Mouse (Mus musculus) stomach, embryonic 16.5 days (tissue): Measurements from ENCODE around the gene Mcat. TPM values are rescaled to one million over a fixed set of nuclear protein-coding genes. Genes with fewer than 3 reads are reported as not detected.

Experiments
- ATAC-seq: fragments of 200-750 bp; cut with Nextera tagmentation; 2 replicates; pipeline ENCODE4 v1.8.0; 2017; ENCODE audit warnings: moderate number of reproducible peaks, moderate TSS enrichment; ENCODE audit not compliant: insufficient read depth, low FRiP score
- H3K27ac ChIP-seq: fragments of 300-500 bp; sonication (generic); 2 replicates; pipeline ENCODE4 v1.5.1; 2014; ENCODE audit warnings: low read length
- H3K27me3 ChIP-seq: fragments of 300-500 bp; sonication (generic); 2 replicates; pipeline ENCODE4 v1.6.1; 2014; ENCODE audit warnings: low read length, control low read depth, mixed read lengths; ENCODE audit not compliant: control insufficient read depth, insufficient read depth
- H3K36me3 ChIP-seq: fragments of 300-500 bp; sonication (generic); 2 replicates; pipeline ENCODE4 v1.6.1; 2014; ENCODE audit warnings: low read length; ENCODE audit not compliant: control insufficient read depth, insufficient read depth
- H3K4me1 ChIP-seq: fragments of 300-500 bp; sonication (generic); 2 replicates; pipeline ENCODE4 v1.6.1; 2014; ENCODE audit warnings: low read length, control low read depth, mixed read lengths; ENCODE audit not compliant: control insufficient read depth, insufficient read depth
- H3K4me2 ChIP-seq: fragments of 300-500 bp; sonication (generic); 2 replicates; pipeline ENCODE4 v1.6.1; 2014; ENCODE audit warnings: low read depth, low read length, mixed read lengths
- H3K4me3 ChIP-seq: fragments of 300-500 bp; sonication (generic); replicated peaks from 2 replicates; pipeline ENCODE4 v1.5.1; 2014; ENCODE audit warnings: mild to moderate bottlenecking, low read length
- H3K9ac ChIP-seq: fragments of 300-500 bp; sonication (generic); 2 replicates; pipeline ENCODE4 v1.6.1; 2014; ENCODE audit warnings: low read length
- H3K9me3 ChIP-seq: fragments of 300-500 bp; sonication (generic); replicated peaks from 2 replicates; pipeline ENCODE4 v1.6.1; 2016; ENCODE audit warnings: low read length, control low read depth; ENCODE audit not compliant: control insufficient read depth
- WGBS: fragments of 180-500 bp; shearing (Covaris S2); extraction: QIAGEN DNeasy Blood & Tissue Kit; methylation state at CpG from one replicate; pipeline ENCODE4 v1.1.7; 2014; 5-methylcytosine and 5-hydroxymethylcytosine counted together
- polyA plus RNA-seq: library from polyadenylated mRNA; unstranded; fragments of >200 nt; fragmentation: Nextera tagmentation; extraction: Ambion mirVana; gene quantifications from 2 replicates; pipeline ENCODE4 v1.2.1, GENCODE M21; 2015

Mcat gene
- polyA plus RNA-seq, result 24.3 and 24.4 TPM in 2 replicates

GRCm38 (mm10) chr15:83563327-83563856, at the start of gene Mcat, which contains the start of gene Tspo:
Mcat (minus strand) TSS chr15:83563787.
Tspo (plus strand) TSS chr15:83563592.
- H3K9me3 ChIP-seq, result no peaks in the 10 kb centered on the region
- no peaks in the 10 kb centered on the region for H3K27me3 ChIP-seq
- peak within 1 kb of the TSS; percentile 77 for H3K27ac ChIP-seq
- under 1% methylated on average over 28 of the region's 28 CpGs for WGBS
- peaks cover 15% of the 10 kb centered on the region for H3K4me1 ChIP-seq
- H3K4me3 ChIP-seq, result peak within 1 kb of the TSS; percentile 52
- H3K36me3 ChIP-seq, result no peaks in the 10 kb centered on the region
- peak within 1 kb of the TSS; percentile 71 for H3K9ac ChIP-seq
- ATAC-seq, result peak; percentile 77
- H3K4me2 ChIP-seq, result peak within 1 kb of the TSS; percentile 95

GRCm38 (mm10) chr15:83607115-83607802, 43.7 kb upstream of the Mcat start:
- no peak overlapping the region for H3K9ac ChIP-seq
- WGBS, result 46% methylated on average over 15 of the region's 15 CpGs
- H3K36me3 ChIP-seq, result no peaks in the 10 kb centered on the region
- no peak overlapping the region for H3K27ac ChIP-seq
- H3K4me2 ChIP-seq, result no peak overlapping the region
- no peaks in the 10 kb centered on the region for H3K9me3 ChIP-seq
- 0 out of 2 replicates have a peak, but pooled peaks have one; percentile 42 for ATAC-seq
- no peak overlapping the region for H3K4me3 ChIP-seq
- no peaks in the 10 kb centered on the region for H3K4me1 ChIP-seq
- H3K27me3 ChIP-seq, result no peaks in the 10 kb centered on the region

- Histone ChIP-seq H3K9me3 (no peaks in the 10 kb centered on the region), H3K36me3 (no peaks in the 10 kb centered on the region), H3K4me1 (no peaks in the 10 kb centered on the region), H3K4me3 (no peak overlapping the region), H3K4me2 (no peak overlapping the region), H3K9ac (no peak overlapping the region), H3K27me3 (no peaks in the 10 kb centered on the region), H3K27ac (no peak overlapping the region)
- no peak for ATAC-seq
- WGBS, result 84% methylated on average over 8 of the region's 8 CpGs
These were observed 43.1 kb upstream of the Mcat start for GRCm38 (mm10) chr15:83606700-83607099.

- Histone ChIP-seq H3K4me3 (no peak overlapping the region), H3K27ac (no peak overlapping the region), H3K9ac (no peak overlapping the region), H3K9me3 (no peaks in the 10 kb centered on the region), H3K27me3 (no peaks in the 10 kb centered on the region), H3K4me1 (no peaks in the 10 kb centered on the region), H3K36me3 (no peaks in the 10 kb centered on the region), H3K4me2 (no peak overlapping the region)
- ATAC-seq, result no peak
- WGBS, result 79% methylated on average over 11 of the region's 11 CpGs
These were observed 42.6 kb upstream of the Mcat start for GRCm38 (mm10) chr15:83606216-83606615.

GRCm38 (mm10) chr15:83603426-83603825, 39.8 kb upstream of the Mcat start:
- H3K27me3 ChIP-seq, result no peaks in the 10 kb centered on the region
- WGBS, result 95% methylated on average over 7 of the region's 7 CpGs
- ATAC-seq, result no peak
- H3K36me3 ChIP-seq, result no peaks in the 10 kb centered on the region
- no peak overlapping the region for H3K4me2 ChIP-seq
- no peak overlapping the region for H3K27ac ChIP-seq
- H3K4me3 ChIP-seq, result no peak overlapping the region
- H3K4me1 ChIP-seq, result no peaks in the 10 kb centered on the region
- H3K9me3 ChIP-seq, result no peaks in the 10 kb centered on the region
- H3K9ac ChIP-seq, result no peak overlapping the region

GRCm38 (mm10) chr15:83603046-83603396, 39.4 kb upstream of the Mcat start:
- WGBS, result 85% methylated on average over 1 of the region's 1 CpGs
- H3K36me3 ChIP-seq, result no peaks in the 10 kb centered on the region
- no peaks in the 10 kb centered on the region for H3K27me3 ChIP-seq
- H3K9ac ChIP-seq, result no peak overlapping the region
- H3K4me3 ChIP-seq, result no peak overlapping the region
- ATAC-seq, result no peak
- no peaks in the 10 kb centered on the region for H3K9me3 ChIP-seq
- no peaks in the 10 kb centered on the region for H3K4me1 ChIP-seq
- H3K27ac ChIP-seq, result no peak overlapping the region
- no peak overlapping the region for H3K4me2 ChIP-seq

- WGBS, result 62% methylated on average over 13 of the region's 13 CpGs
- Histone ChIP-seq H3K36me3 (no peaks in the 10 kb centered on the region), H3K4me2 (no peak overlapping the region), H3K27me3 (no peaks in the 10 kb centered on the region), H3K27ac (no peak overlapping the region), H3K9ac (no peak overlapping the region), H3K9me3 (no peaks in the 10 kb centered on the region), H3K4me1 (no peaks in the 10 kb centered on the region), H3K4me3 (no peak overlapping the region)
- no peak for ATAC-seq
These were observed 38.9 kb upstream of the Mcat start for GRCm38 (mm10) chr15:83602372-83603045.

- Histone ChIP-seq H3K9ac (no peak overlapping the region), H3K9me3 (no peaks in the 10 kb centered on the region), H3K4me2 (no peak overlapping the region), H3K4me1 (no peaks in the 10 kb centered on the region), H3K27me3 (no peaks in the 10 kb centered on the region), H3K27ac (no peak overlapping the region), H3K36me3 (no peaks in the 10 kb centered on the region), H3K4me3 (no peak overlapping the region)
- no peak for ATAC-seq
- WGBS, result 67% methylated on average over 4 of the region's 4 CpGs
These were observed 37.6 kb upstream of the Mcat start for GRCm38 (mm10) chr15:83601185-83601584.

- H3K4me1 ChIP-seq, result peaks cover 27% of the 10 kb centered on the region
- ATAC-seq, result no peak
- H3K36me3 ChIP-seq, result no peaks in the 10 kb centered on the region
- WGBS, result 87% methylated on average over 4 of the region's 4 CpGs
- H3K9me3 ChIP-seq, result no peaks in the 10 kb centered on the region
- no peak overlapping the region for H3K4me2 ChIP-seq
- H3K27ac ChIP-seq, result no peak overlapping the region
- H3K4me3 ChIP-seq, result no peak overlapping the region
- H3K27me3 ChIP-seq, result no peaks in the 10 kb centered on the region
- no peak overlapping the region for H3K9ac ChIP-seq
These were observed 33.2 kb upstream of the Mcat start for GRCm38 (mm10) chr15:83596833-83597232.
